In the genomic region with DNA sequence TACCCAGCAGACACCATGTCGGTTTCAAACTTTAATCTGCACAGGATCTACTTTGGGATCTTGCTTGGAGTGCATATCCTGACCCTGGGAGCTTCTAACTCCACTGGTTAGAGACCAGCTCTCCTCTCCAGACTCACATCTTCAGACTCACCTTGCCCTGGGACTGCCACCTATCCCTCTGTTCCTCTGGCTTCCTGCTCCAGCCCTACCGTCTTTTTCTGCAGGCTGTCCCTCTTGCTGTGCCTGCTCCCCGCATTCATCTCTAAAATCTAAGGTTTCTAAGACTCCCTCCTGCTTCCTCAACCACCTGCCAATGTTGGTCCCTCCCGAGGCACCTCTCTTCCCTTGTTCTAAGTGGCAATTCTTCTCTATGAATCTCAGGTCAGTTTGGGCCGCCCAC, we compare ENCODE assay signal across 9 mouse cellular contexts.
A peak's percentile ranks its signal among the peaks of the same experiment; 100 is the strongest.
DNase-seq lines count a peak whose midpoint lies in the region; ATAC-seq lines count a peak whose summit lies in the region.
"Had no signal": no experiment of that assay in that cellular context is flagged by ENCODE, and none has a peak within 500 bp of the region (broad histone marks: within the 10 kb centered on the region; RNA-seq: fewer than 3 reads in every experiment).

No protein-coding gene starts in this region.

- H3K9me3 ChIP-seq in liver, embryonic 11.5 days (ENCODE audit: control insufficient read depth, low read length) = no peaks in the 10 kb centered on the region
- no peaks in the 10 kb centered on the region for H3K9me3 ChIP-seq in liver, embryonic 12.5 days (replicated peaks)

- H3K9ac ChIP-seq in liver, embryonic 11.5 days (ENCODE audit: low read depth, low read length) = no peak overlapping the region
- H3K9ac ChIP-seq in liver, embryonic 12.5 days = no peak overlapping the region
- H3K9ac ChIP-seq: liver, embryonic 14.5 days had no signal

- no peaks in the 10 kb centered on the region for H3K36me3 ChIP-seq in liver, embryonic 11.5 days (ENCODE audit: control insufficient read depth, insufficient read depth, low read length)
- no peaks in the 10 kb centered on the region for H3K36me3 ChIP-seq in liver, embryonic 12.5 days

- DNase-seq in liver, embryonic 11.5 days (ENCODE audit: low spot score) = peak; percentile 37
- peak; percentile 75 for DNase-seq in embryo, embryonic 11 days
- peak; percentile 11 for DNase-seq in kidney, adult 18-20 months
- DNase-seq in ovary, postnatal 36 days (ENCODE audit: low spot score) = peak; percentile 50
- no peak for DNase-seq in urinary bladder, adult 2 months (ENCODE audit: low spot score)
- DNase-seq in natural killer cell, adult 2 months (ENCODE audit: low spot score in 2 of 2) = no peak

- no peak overlapping the region for H3K4me2 ChIP-seq in liver, embryonic 11.5 days
- no peak overlapping the region for H3K4me2 ChIP-seq in liver, embryonic 12.5 days

- H3K4me1 ChIP-seq in liver, embryonic 11.5 days (replicated peaks; ENCODE audit: control insufficient read depth, insufficient read depth, low read length) = no peaks in the 10 kb centered on the region; the same call in 1 of the 2 replicates
- no peaks in the 10 kb centered on the region for H3K4me1 ChIP-seq in liver, embryonic 12.5 days

- 27% methylated on average over 5 of the region's 5 CpGs for WGBS in liver, embryonic 11.5 days
- WGBS in liver, embryonic 12.5 days (ENCODE audit: insufficient replicate concordance) = 21% methylated on average over 5 of the region's 5 CpGs

- no peak for ATAC-seq in liver, embryonic 11.5 days (replicated peaks; ENCODE audit: low FRiP score)
- ATAC-seq in liver, embryonic 12.5 days = no peak
- ATAC-seq in megakaryocyte progenitor cell, adult 5-6 weeks (replicated peaks; ENCODE audit: poor library complexity) = no peak

- H3K27me3 ChIP-seq in liver, embryonic 11.5 days (replicated peaks; ENCODE audit: control insufficient read depth, insufficient read depth, low read length) = no peaks in the 10 kb centered on the region
- H3K27me3 ChIP-seq in liver, embryonic 12.5 days (replicated peaks) = no peaks in the 10 kb centered on the region

- no peak overlapping the region for H3K27ac ChIP-seq in liver, embryonic 11.5 days (ENCODE audit: low read depth, low read length)
- H3K27ac ChIP-seq in liver, embryonic 12.5 days = no peak overlapping the region
- H3K27ac ChIP-seq: liver, embryonic 14.5 days had no signal

- H3K4me3 ChIP-seq in liver, embryonic 11.5 days (ENCODE audit: low read depth, low read length) = no peak overlapping the region
- H3K4me3 ChIP-seq in liver, embryonic 12.5 days = no peak overlapping the region

Comparison
In these comparisons a context has a peak if more than half of its experiments do, and no peak if none do; other contexts are left out.
1. DNase-seq: peak in liver, embryonic 11.5 days (single experiment), embryo, embryonic 11 days (single experiment), kidney, adult 18-20 months (single experiment) and ovary, postnatal 36 days (single experiment); none in urinary bladder, adult 2 months (single experiment) and natural killer cell, adult 2 months (0 of 2).